Mouse (Mus musculus) heart, embryonic 11.5 days (tissue): Measurements from ENCODE around the gene Ly75. TPM values are rescaled to one million over a fixed set of nuclear protein-coding genes. Genes with fewer than 3 reads are reported as not detected.

Experiments used
- ATAC-seq: fragments of 200-750 bp; cut with Nextera tagmentation; replicated peaks from 2 replicates; pipeline ENCODE4 v1.8.0; 2017; ENCODE audit warnings: moderate library complexity; ENCODE audit not compliant: insufficient number of reproducible peaks, low FRiP score, low TSS enrichment
- H3K27ac ChIP-seq: fragments of 300-500 bp; sonication (generic); 2 replicates; pipeline ENCODE4 v1.5.1; 2014; ENCODE audit warnings: mild to moderate bottlenecking, low read depth, low read length
- H3K27me3 ChIP-seq: fragments of 300-500 bp; sonication (generic); 2 replicates; pipeline ENCODE4 v1.6.1; 2014; ENCODE audit warnings: mild to moderate bottlenecking, low read length, mixed read lengths; ENCODE audit not compliant: control insufficient read depth, insufficient read depth
- H3K36me3 ChIP-seq: fragments of 300-500 bp; sonication (generic); 2 replicates; pipeline ENCODE4 v1.6.1; 2014; ENCODE audit warnings: mild to moderate bottlenecking, low read length, moderate library complexity, mixed read lengths; ENCODE audit not compliant: control insufficient read depth, insufficient read depth
- H3K4me1 ChIP-seq: fragments of 300-500 bp; sonication (generic); 2 replicates; pipeline ENCODE4 v1.6.1; 2014; ENCODE audit warnings: low read length; ENCODE audit not compliant: control insufficient read depth, insufficient read depth
- H3K4me2 ChIP-seq: fragments of 300-500 bp; sonication (generic); 2 replicates; pipeline ENCODE4 v1.6.1; 2014; ENCODE audit warnings: mild to moderate bottlenecking, moderate library complexity
- H3K4me3 ChIP-seq: fragments of 300-500 bp; sonication (generic); 2 replicates; pipeline ENCODE4 v1.5.1; 2014; ENCODE audit warnings: low read depth, low read length
- H3K9ac ChIP-seq: fragments of 300-500 bp; sonication (generic); 2 replicates; pipeline ENCODE4 v1.6.1; 2014; ENCODE audit warnings: mild to moderate bottlenecking, low read depth, low read length, moderate library complexity
- H3K9me3 ChIP-seq: fragments of 300-500 bp; sonication (generic); replicated peaks from 2 replicates; pipeline ENCODE4 v1.6.1; 2016; ENCODE audit warnings: low read length; ENCODE audit not compliant: control insufficient read depth
- WGBS: fragments of 180-500 bp; shearing (Covaris S2); extraction: QIAGEN DNeasy Blood & Tissue Kit; methylation state at CpG from one replicate; pipeline ENCODE4 v1.1.7; 2014; ENCODE audit not compliant: insufficient replicate concordance; 5-methylcytosine and 5-hydroxymethylcytosine counted together
- polyA plus RNA-seq: library from polyadenylated mRNA; unstranded; fragments of >200 nt; fragmentation: Nextera tagmentation; extraction: Ambion mirVana; gene quantifications from 2 replicates; pipeline ENCODE4 v1.2.1, GENCODE M21; 2014

Gene Ly75
- polyA plus RNA-seq, 1 experiment from 2014 or later: 3.7 TPM

GRCm38 (mm10) chr2:60326948-60327347 lies 56.2 kb downstream of the Ly75 start:
- WGBS: 81% methylated on average over 7 of the region's 7 CpGs
- Histone ChIP-seq H3K4me2 (no peak overlapping the region), H3K4me1 (no peaks in the 10 kb centered on the region; the same call in 1 of the 2 replicates), H3K9me3 (no peaks in the 10 kb centered on the region), H3K27ac (no peak overlapping the region), H3K36me3 (no peaks in the 10 kb centered on the region), H3K4me3 (no peak overlapping the region), H3K27me3 (no peaks in the 10 kb centered on the region), H3K9ac (no peak overlapping the region)
- ATAC-seq: no peak

- H3K4me1 ChIP-seq: no peaks in the 10 kb centered on the region
- H3K27me3 ChIP-seq: no peaks in the 10 kb centered on the region
- 79% methylated on average over 5 of the region's 5 CpGs for WGBS
- no peak overlapping the region for H3K9ac ChIP-seq
- no peak overlapping the region for H3K4me2 ChIP-seq
- no peak overlapping the region for H3K4me3 ChIP-seq
- H3K27ac ChIP-seq: no peak overlapping the region
- no peak for ATAC-seq
- H3K36me3 ChIP-seq: no peaks in the 10 kb centered on the region
- H3K9me3 ChIP-seq: no peaks in the 10 kb centered on the region
Measured at GRCm38 (mm10) chr2:60323411-60323810, 59.7 kb downstream of the Ly75 start.

DNA sequence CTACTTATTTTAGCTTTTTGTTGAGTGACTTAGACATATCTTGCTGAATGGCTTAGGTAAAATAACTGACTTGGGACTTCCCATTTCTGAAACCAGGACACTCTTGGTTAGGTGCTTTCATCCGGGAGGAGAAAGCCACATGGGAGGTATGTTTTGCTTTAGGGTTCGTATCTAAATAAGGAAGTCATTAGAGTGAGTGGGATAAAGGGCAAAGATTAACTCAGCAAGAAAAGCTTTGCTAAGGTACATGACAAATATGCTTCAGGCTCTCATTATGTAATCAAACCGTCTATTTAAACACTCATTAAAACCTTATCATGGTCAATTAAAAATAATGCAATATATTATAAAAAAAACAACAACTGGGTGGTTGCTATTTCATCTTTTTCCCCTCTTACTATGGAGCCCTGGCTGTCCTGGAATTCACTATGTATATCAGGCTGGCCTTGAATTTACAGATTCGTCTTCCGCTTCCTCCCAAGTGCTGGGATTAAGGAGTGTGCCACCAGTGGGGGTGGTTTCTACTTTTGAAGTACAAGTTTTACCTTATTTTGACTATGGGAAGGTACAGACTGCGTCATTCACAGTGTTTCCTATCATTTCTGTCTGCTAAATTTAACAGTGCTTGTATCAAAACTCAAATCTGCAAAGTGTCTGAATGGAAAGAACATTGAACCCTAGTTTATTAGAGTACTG lies 60.9 kb downstream of the Ly75 start:
- H3K9ac ChIP-seq: no peak overlapping the region
- 65% methylated on average over 6 of the region's 6 CpGs for WGBS
- ATAC-seq: no peak

GRCm38 (mm10) chr2:60303796-60304195 lies 79.3 kb downstream of the Ly75 start:
- no peaks in the 10 kb centered on the region for H3K9me3 ChIP-seq
- H3K4me2 ChIP-seq: no peak overlapping the region
- no peaks in the 10 kb centered on the region for H3K27me3 ChIP-seq
- 91% methylated on average over 4 of the region's 4 CpGs for WGBS
- no peaks in the 10 kb centered on the region for H3K36me3 ChIP-seq
- ATAC-seq: no peak
- no peak overlapping the region for H3K4me3 ChIP-seq
- H3K4me1 ChIP-seq: no peaks in the 10 kb centered on the region
- no peak overlapping the region for H3K9ac ChIP-seq
- H3K27ac ChIP-seq: no peak overlapping the region

More for the DNA sequence above, 60.9 kb downstream of the Ly75 start:
- H3K36me3 ChIP-seq: no peaks in the 10 kb centered on the region
- H3K4me2 ChIP-seq: no peak overlapping the region
- no peaks in the 10 kb centered on the region for H3K9me3 ChIP-seq
- no peak overlapping the region for H3K4me3 ChIP-seq
- no peak overlapping the region for H3K27ac ChIP-seq
- no peaks in the 10 kb centered on the region for H3K4me1 ChIP-seq
- H3K27me3 ChIP-seq: no peaks in the 10 kb centered on the region

GRCm38 (mm10) chr2:60299323-60299722 lies 83.8 kb downstream of the Ly75 start:
- WGBS: 87% methylated on average over 2 of the region's 2 CpGs
- Histone ChIP-seq H3K9ac (no peak overlapping the region), H3K27ac (no peak overlapping the region), H3K4me3 (no peak overlapping the region), H3K27me3 (no peaks in the 10 kb centered on the region), H3K36me3 (no peaks in the 10 kb centered on the region), H3K4me1 (no peaks in the 10 kb centered on the region), H3K9me3 (no peaks in the 10 kb centered on the region), H3K4me2 (no peak overlapping the region)
- ATAC-seq: no peak

DNA sequence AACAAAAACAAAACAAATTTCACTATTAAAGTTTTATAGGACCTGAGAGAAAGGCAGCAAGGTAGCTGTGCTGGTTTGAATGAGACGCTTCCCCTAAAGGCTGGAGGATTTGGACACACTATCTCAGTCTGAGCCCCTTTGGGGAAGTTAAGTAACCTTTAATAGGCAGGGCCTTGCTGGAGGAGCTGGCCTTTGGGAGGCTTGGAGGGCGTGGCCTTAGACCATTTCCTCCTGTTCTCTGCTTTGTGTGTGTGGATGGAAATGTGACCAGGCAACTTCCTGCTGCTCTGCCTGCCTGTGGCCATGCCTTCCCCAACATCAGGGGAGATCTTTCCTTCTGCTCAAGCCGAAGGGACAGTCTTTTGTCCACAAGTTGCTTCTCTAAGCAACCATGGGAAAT lies 84.8 kb downstream of the Ly75 start:
- Histone ChIP-seq H3K9ac (no peak overlapping the region), H3K4me1 (no peaks in the 10 kb centered on the region), H3K4me2 (no peak overlapping the region), H3K36me3 (no peaks in the 10 kb centered on the region), H3K27me3 (no peaks in the 10 kb centered on the region), H3K9me3 (no peaks in the 10 kb centered on the region), H3K4me3 (no peak overlapping the region), H3K27ac (no peak overlapping the region)
- WGBS: 75% methylated on average over 3 of the region's 3 CpGs
- ATAC-seq: no peak

- H3K9me3 ChIP-seq: no peaks in the 10 kb centered on the region
- WGBS: 80% methylated on average over 4 of the region's 4 CpGs
- H3K4me3 ChIP-seq: no peak overlapping the region
- H3K4me1 ChIP-seq: no peaks in the 10 kb centered on the region
- H3K27ac ChIP-seq: no peak overlapping the region
- no peak for ATAC-seq
- no peaks in the 10 kb centered on the region for H3K36me3 ChIP-seq
- no peak overlapping the region for H3K9ac ChIP-seq
- no peaks in the 10 kb centered on the region for H3K27me3 ChIP-seq
- H3K4me2 ChIP-seq: no peak overlapping the region
Measured at GRCm38 (mm10) chr2:60291381-60291780, 91.7 kb downstream of the Ly75 start.

DNA sequence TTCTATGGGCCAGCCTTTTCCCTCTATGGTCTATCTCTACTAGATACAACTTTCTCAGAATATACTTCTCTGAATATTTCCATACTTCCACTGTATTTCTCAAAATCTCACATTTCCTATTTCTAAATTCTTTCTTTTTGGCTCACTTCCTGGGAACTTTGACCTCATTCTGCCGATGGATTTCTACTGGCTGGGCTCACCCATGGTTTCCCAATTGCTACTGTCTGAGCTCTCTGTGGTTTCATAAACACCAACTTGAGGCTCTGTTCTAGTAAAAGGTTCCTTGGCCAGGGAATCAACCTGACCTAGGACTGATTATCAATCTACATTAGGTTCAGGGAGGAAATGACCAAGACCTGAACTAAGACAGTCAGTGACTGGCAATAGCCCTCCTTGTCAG lies 93.7 kb downstream of the Ly75 start:
- Histone ChIP-seq H3K9ac (no peak overlapping the region), H3K9me3 (no peaks in the 10 kb centered on the region), H3K4me3 (no peak overlapping the region), H3K36me3 (no peaks in the 10 kb centered on the region), H3K27me3 (no peaks in the 10 kb centered on the region), H3K4me1 (no peaks in the 10 kb centered on the region), H3K27ac (no peak overlapping the region), H3K4me2 (no peak overlapping the region)
- no peak for ATAC-seq
- WGBS: 78% methylated on average over 1 of the region's 1 CpGs

- Histone ChIP-seq H3K27me3 (no peaks in the 10 kb centered on the region), H3K9me3 (no peaks in the 10 kb centered on the region), H3K4me1 (no peaks in the 10 kb centered on the region), H3K27ac (no peak overlapping the region), H3K36me3 (no peaks in the 10 kb centered on the region), H3K4me3 (no peak overlapping the region), H3K9ac (no peak overlapping the region), H3K4me2 (no peak overlapping the region)
- no peak for ATAC-seq
- 58% methylated on average over 4 of the region's 4 CpGs for whole genome bisulfite sequencing
Measured at GRCm38 (mm10) chr2:60288606-60289005, 94.5 kb downstream of the Ly75 start.
